Mouse (Mus musculus): Measurements from ENCODE around the gene Nell2.

GRCm38 (mm10) chr15:95107246-95107809 is 421.0 kb downstream of the Nell2 start:
- TF ChIP-seq CTCF (IDR thresholded peaks at IDR 0.05; ENCODE audit: insufficient read depth, low read length) (no peak), POLR2A (IDR thresholded peaks at IDR 0.05; ENCODE audit: borderline replicate concordance, extremely low read depth, low read depth, low read length) (no peak)
